Mouse (Mus musculus) liver, adult 2 months (tissue): ENCODE data around the gene Dennd4a.

Experiments used
- CTCF ChIP-seq: fragments of 200-500 bp; IDR thresholded peaks from 2 replicates; pipeline ENCODE4 v1.5.1; 2011; ENCODE audit warnings: low read depth, low read length, control low read depth
- POLR2A ChIP-seq: fragments of 200-500 bp; IDR thresholded peaks from 2 replicates; pipeline ENCODE4 v1.6.1; 2011; ENCODE audit warnings: low read length, control low read depth; ENCODE audit not compliant: insufficient read depth; ENCODE audit errors: extremely low read depth

DNA sequence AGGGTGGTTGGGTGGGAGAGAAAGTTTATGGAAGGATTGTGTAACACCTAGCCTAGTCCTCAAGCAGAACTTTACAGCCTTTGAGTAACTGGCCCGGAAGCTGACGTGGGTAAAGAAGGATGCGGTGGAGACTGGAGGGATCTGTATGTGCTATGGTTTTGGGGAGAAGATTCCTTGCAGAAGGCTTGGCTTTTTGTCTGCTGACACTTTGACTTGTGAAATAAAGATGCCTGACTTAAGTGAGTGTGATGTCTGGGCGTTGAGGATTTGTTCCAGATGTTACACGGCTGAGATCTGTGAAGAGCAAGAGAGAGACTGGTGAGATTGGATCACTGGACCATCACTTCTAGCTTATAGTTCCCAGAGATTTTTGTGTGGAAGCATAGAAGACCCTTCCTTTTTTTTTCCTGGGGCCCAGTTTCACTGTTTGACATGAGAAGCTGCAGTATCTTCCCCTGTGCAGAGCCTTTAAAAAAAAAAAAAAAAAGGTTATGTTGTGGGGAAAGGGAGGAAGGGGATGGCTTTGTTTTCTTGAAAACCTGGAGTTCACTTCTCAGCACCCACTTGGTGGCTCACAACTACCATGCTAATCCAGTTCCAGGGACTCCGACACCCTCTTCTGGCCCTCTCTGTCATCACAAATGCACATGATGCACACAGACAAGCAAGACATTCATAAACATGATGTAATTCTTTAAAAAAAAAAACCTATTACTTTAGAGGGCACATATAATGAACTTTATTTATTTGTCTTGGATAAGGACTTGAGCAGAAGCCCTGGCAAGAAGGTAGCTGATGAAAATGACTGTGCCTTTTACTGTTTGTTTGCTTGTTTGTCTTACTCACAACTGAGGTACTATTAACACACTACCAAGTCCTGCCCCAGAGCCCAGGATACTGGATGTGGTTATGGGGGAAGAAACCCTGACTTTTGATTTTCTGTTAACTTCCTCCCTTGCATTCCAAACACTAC lies 16.4 kb upstream of the Dennd4a start:
- TF ChIP-seq CTCF (0 out of 2 replicates have a peak, but pooled peaks have one; percentile 10), POLR2A (no peak)
